Mouse (Mus musculus): ENCODE data around the gene Nbea. TPM values are rescaled to one million over a fixed set of nuclear protein-coding genes. Genes with fewer than 3 reads are reported as not detected.

The Nbea gene
- polyA plus RNA-seq, 1 experiment from 2014 or later, result 33.6 TPM

- TF ChIP-seq CTCF (IDR thresholded peaks at IDR 0.05), result no peak
- in situ Hi-C loops (cut with MboI; ENCODE audit: low pct_unique_long_range_greater_than_20kb), result no loop called here
- peak; percentile 31 for ATAC-seq
Observed at GRCm38 (mm10) chr3:55793842-55794575, 389.5 kb downstream of the Nbea start.

DNA sequence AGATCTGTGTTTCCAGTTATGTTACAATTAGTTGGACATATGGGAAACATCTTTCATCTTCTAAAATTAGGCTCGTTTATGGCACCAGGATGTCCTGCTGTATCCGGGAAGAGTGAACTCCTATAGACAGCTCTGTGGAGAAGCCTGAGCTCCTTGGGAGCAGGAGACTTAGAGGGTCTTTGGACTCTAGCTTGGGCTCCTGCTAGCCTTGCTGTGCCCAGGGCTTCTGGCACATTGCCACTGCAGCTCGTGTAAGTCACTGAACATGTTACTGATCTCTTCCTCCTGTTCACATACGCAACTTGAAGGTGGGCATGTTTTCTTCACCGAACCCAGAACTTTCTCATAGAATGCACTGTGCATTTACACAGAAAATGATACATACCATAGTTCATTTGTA lies 391.2 kb downstream of the Nbea start:
- CTCF ChIA-PET, result no interaction called here
- DNase-seq (ENCODE audit: low read depth, low spot score), result no peak
- POLR2A ChIA-PET, result no interaction called here
- no peaks in the 10 kb centered on the region for H3K27me3 ChIP-seq
- ATAC-seq, result no peak
- TF ChIP-seq CTCF (IDR thresholded peaks at IDR 0.05), result no peak
- in situ Hi-C loops (cut with MboI; ENCODE audit: low pct_unique_long_range_greater_than_20kb), result no loop called here

More at GRCm38 (mm10) chr3:55793842-55794575, 389.5 kb downstream of the Nbea start:
- DNase-seq (ENCODE audit: low read depth, low spot score), result peak; percentile 15
- ChIA-PET POLR2A (no interaction called here), CTCF (interaction anchor here (1.0 to 2.1 kb wide), 7 partner anchors 8 to 220 kb away, joined by 3 to 9 read pairs (median 3); partner anchors contain the start of gene Mab21l1)
- H3K27me3 ChIP-seq, result no peaks in the 10 kb centered on the region

DNA sequence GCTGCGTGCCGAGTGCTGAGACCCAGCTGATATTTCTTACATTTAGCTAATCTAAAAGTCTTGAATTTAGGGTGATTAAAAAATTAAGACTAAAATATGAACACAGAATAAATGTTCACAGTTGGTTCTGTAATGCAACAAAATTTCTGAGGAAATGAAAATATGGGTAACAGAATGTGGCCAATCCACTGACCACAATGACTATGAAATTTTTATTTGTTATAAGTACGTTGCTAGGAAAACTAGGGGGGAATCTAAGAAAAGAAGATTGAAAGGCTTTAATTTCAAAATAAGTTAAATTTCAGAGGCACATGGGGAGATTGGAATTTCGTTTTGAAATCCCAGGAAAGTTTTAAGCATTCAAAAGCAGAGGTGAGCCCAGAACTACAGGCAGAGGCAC lies 392.9 kb downstream of the Nbea start:
- ChIA-PET POLR2A (no interaction called here), CTCF (no interaction called here)
- no peak for ATAC-seq
- H3K27me3 ChIP-seq, result no peaks in the 10 kb centered on the region
- in situ Hi-C loops (cut with MboI; ENCODE audit: low pct_unique_long_range_greater_than_20kb), result no loop called here
- no peak for TF ChIP-seq CTCF (IDR thresholded peaks at IDR 0.05)
- DNase-seq (ENCODE audit: low read depth, low spot score), result no peak

GRCm38 (mm10) chr3:55789856-55790255 lies 393.6 kb downstream of the Nbea start:
- no peak for ATAC-seq
- in situ Hi-C loops (cut with MboI; ENCODE audit: low pct_unique_long_range_greater_than_20kb), result no loop called here
- CTCF ChIA-PET, result interaction anchor here (1.3 kb wide), 1 partner anchor 10 kb away, joined by 4 read pairs; no protein-coding TSS in a partner anchor
- TF ChIP-seq CTCF (IDR thresholded peaks at IDR 0.05), result no peak
- no peak for DNase-seq (ENCODE audit: low read depth, low spot score)
- POLR2A ChIA-PET, result no interaction called here
- no peaks in the 10 kb centered on the region for H3K27me3 ChIP-seq

GRCm38 (mm10) chr3:55788621-55789201 lies 394.8 kb downstream of the Nbea start:
- no peak for TF ChIP-seq CTCF (IDR thresholded peaks at IDR 0.05)
- ChIA-PET CTCF (interaction anchor here (1.0 kb wide), 1 partner anchor 12 kb away, joined by 3 read pairs; no protein-coding TSS in a partner anchor), POLR2A (no interaction called here)

DNA sequence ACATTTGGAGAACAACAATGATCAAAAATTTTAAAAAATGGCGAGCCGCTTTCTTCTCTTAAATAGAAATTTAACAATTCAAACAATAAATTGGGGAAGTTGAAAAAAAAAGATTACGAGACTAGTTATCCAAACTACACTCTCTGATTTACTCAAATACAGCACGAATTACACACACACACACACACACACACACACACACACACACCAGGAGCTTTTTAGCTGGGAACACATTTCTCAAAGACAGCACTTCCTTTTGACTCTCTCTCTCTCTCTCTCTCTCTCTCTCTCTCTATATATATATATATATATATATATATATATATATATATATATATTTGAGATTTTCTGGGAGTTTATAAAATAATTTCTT lies 395.3 kb downstream of the Nbea start:
- ATAC-seq, result no peak
- in situ Hi-C loops (cut with MboI; ENCODE audit: low pct_unique_long_range_greater_than_20kb), result no loop called here
- no peaks in the 10 kb centered on the region for H3K27me3 ChIP-seq
- CTCF ChIA-PET, result no interaction called here
- DNase-seq (ENCODE audit: low read depth, low spot score), result no peak
- POLR2A ChIA-PET, result no interaction called here
- no peak for TF ChIP-seq CTCF (IDR thresholded peaks at IDR 0.05)

More at GRCm38 (mm10) chr3:55788621-55789201, 394.8 kb downstream of the Nbea start:
- no peak for DNase-seq (ENCODE audit: low read depth, low spot score)
- no peak for ATAC-seq
- H3K27me3 ChIP-seq, result no peaks in the 10 kb centered on the region
- in situ Hi-C loops (cut with MboI; ENCODE audit: low pct_unique_long_range_greater_than_20kb), result no loop called here

- DNase-seq (ENCODE audit: low read depth, low spot score), result no peak
- CTCF ChIA-PET, result no interaction called here
- POLR2A ChIA-PET, result no interaction called here
- H3K27me3 ChIP-seq, result no peaks in the 10 kb centered on the region
- ATAC-seq, result no peak
- TF ChIP-seq CTCF (IDR thresholded peaks at IDR 0.05), result no peak
- in situ Hi-C loops (cut with MboI; ENCODE audit: low pct_unique_long_range_greater_than_20kb), result no loop called here
Observed at GRCm38 (mm10) chr3:55787487-55788213, 395.9 kb downstream of the Nbea start.

GRCm38 (mm10) chr3:55786835-55787486 lies 396.5 kb downstream of the Nbea start:
- DNase-seq (ENCODE audit: low read depth, low spot score) (no peak), ATAC-seq (no peak)
- no peak for TF ChIP-seq CTCF (IDR thresholded peaks at IDR 0.05)
- in situ Hi-C loops (cut with MboI; ENCODE audit: low pct_unique_long_range_greater_than_20kb), result no loop called here
- POLR2A ChIA-PET, result no interaction called here
- CTCF ChIA-PET, result no interaction called here
- H3K27me3 ChIP-seq, result no peaks in the 10 kb centered on the region

DNA sequence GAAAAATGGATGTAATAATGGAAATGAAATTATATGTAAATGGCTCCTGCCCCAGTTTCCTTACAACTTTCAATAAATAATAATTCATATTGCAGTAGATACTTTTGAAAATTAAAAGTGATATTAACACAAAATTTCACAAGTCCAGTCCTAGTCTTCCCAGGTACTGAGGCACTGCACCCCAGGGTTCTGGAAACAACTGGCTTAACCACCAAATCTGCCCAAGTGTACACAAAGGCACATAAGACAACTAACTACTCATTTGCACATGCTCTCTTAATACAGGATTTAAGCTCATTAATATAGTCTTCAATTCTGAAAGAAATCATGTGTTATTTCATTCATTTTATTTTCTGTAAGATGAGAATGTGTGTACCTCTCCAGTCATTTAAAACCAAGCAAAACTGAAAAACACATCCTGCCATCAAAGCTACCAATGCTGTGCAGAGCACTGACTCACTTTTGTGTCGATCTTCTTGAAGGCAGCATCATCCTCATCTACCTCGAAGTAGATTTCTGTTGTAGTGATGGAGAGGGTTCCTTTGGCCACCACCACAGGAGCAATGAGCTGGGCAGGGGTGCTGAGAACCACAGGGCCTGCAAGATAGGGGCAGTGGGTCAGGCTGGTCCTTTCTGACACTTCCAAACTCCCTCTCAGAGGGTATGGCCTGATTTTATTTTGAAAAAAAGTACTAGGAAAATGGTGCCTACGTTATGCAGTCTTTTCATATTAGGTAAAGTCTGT lies 397.3 kb downstream of the Nbea start:
- ChIA-PET CTCF (interaction anchor here (0.6 to 1.7 kb wide), 3 partner anchors 8 to 19 kb away, joined by 3 to 4 read pairs (median 4); no protein-coding TSS in a partner anchor), POLR2A (no interaction called here)
- DNase-seq (ENCODE audit: low read depth, low spot score), result no peak
- H3K27me3 ChIP-seq, result no peaks in the 10 kb centered on the region
- no peak for ATAC-seq
- no peak for TF ChIP-seq CTCF (IDR thresholded peaks at IDR 0.05)
- in situ Hi-C loops (cut with MboI; ENCODE audit: low pct_unique_long_range_greater_than_20kb), result no loop called here

All from Patski (cell line).